11 mouse cellular contexts compared by ENCODE assay signal in the genomic region with DNA sequence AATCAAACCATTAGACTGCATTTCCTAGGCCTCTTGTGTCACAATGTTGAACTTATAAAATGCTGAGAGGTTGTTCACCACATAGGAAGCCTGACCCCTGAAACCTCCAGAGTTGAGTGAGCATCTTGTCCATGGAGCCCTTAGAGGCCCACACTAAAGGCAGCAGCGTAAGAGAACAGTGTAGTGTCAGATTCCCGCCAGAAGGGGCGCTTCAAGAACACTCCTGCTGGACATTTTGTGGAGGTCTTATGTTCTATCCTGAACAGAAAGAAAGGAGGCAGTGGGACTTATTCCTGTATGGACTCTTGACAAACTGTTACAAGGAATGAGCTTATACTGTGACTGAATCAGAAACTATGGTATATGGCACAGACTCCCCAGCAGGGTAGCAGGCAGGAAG. TPM values are rescaled to one million over a fixed set of nuclear protein-coding genes. Genes with fewer than 3 reads are reported as not detected.
DNase-seq lines count a peak whose midpoint lies in the region; ATAC-seq and TF ChIP-seq lines count a peak whose summit lies in the region.
"Had no signal": no experiment of that assay in that cellular context is flagged by ENCODE, and none has a peak within 500 bp of the region (broad histone marks: within the 10 kb centered on the region; RNA-seq: fewer than 3 reads in every experiment).

No protein-coding gene starts in this region.

- peak; percentile 47; the same call in 1 of the 2 replicates for ATAC-seq in kidney, postnatal 0 days (replicated peaks; ENCODE audit: low FRiP score, low read depth)

- peaks cover 23% of the 10 kb centered on the region for H3K36me3 ChIP-seq in kidney, postnatal 0 days (ENCODE audit: insufficient read depth, low read length)
- peaks cover 11% of the 10 kb centered on the region for H3K36me3 ChIP-seq in small intestine, adult 2 months (ENCODE audit: control insufficient read depth, insufficient read depth, low read length)

- H3K9me3 ChIP-seq in kidney, postnatal 0 days (replicated peaks; ENCODE audit: low read length): no peaks in the 10 kb centered on the region
- H3K9me3 ChIP-seq: heart, embryonic 13.5 days had no signal

- WGBS in kidney, postnatal 0 days: 43% methylated on average over 3 of the region's 3 CpGs
- 67% methylated on average over 3 of the region's 3 CpGs for WGBS in small intestine, adult 2 months

- peak; percentile 79 for TF ChIP-seq CTCF in layer of hippocampus, adult 2 months (conservative IDR thresholded peaks at IDR 0.05)
- peak; percentile 74 for TF ChIP-seq CTCF in kidney, postnatal 0 days (IDR thresholded peaks at IDR 0.05; ENCODE audit: low read depth)
- TF ChIP-seq CTCF in small intestine, adult 2 months (IDR thresholded peaks at IDR 0.05; ENCODE audit: extremely low read depth, insufficient read length, insufficient replicate concordance, low read depth, low read length): peak; percentile 23; the same call in 1 of the 2 replicates

- no peaks in the 10 kb centered on the region for H3K4me1 ChIP-seq in kidney, postnatal 0 days (replicated peaks; ENCODE audit: insufficient read depth, low read length)
- no peaks in the 10 kb centered on the region for H3K4me1 ChIP-seq in small intestine, adult 2 months (ENCODE audit: control insufficient read depth, insufficient read depth, insufficient read length, low read length)

- no peak overlapping the region for H3K9ac ChIP-seq in kidney, postnatal 0 days (ENCODE audit: low read depth, low read length)
- H3K9ac ChIP-seq: heart, embryonic 13.5 days had no signal

- H3K27me3 ChIP-seq in kidney, postnatal 0 days (ENCODE audit: insufficient read depth, low read length): no peaks in the 10 kb centered on the region
- no peaks in the 10 kb centered on the region for H3K27me3 ChIP-seq in small intestine, adult 2 months (ENCODE audit: control insufficient read depth, insufficient read depth, low read length)
- H3K27me3 ChIP-seq: heart, embryonic 13.5 days had no signal

- H3K4me2 ChIP-seq in kidney, postnatal 0 days (ENCODE audit: low read length): no peak overlapping the region
- H3K4me2 ChIP-seq: heart, embryonic 13.5 days had no signal

- H3K27ac ChIP-seq in layer of hippocampus, adult 2 months: peak overlapping the region; percentile 47; the same call in 1 of the 2 replicates
- no peak overlapping the region for H3K27ac ChIP-seq in kidney, postnatal 0 days
- H3K27ac ChIP-seq in small intestine, adult 2 months (ENCODE audit: insufficient read depth, low read depth, low read length): no peak overlapping the region
- H3K27ac ChIP-seq: heart, embryonic 13.5 days had no signal

- no peak overlapping the region for H3K4me3 ChIP-seq in layer of hippocampus, adult 2 months
- no peak overlapping the region for H3K4me3 ChIP-seq in kidney, postnatal 0 days (replicated peaks; ENCODE audit: low read depth, low read length)
- H3K4me3 ChIP-seq in small intestine, adult 2 months (ENCODE audit: low read depth, low read length): no peak overlapping the region
- H3K4me3 ChIP-seq: heart, embryonic 13.5 days; myocyte had no signal

- DNase-seq in adrenal gland, adult 2 months: peak; percentile 25
- no peak for DNase-seq in adrenal gland, adult 18-20 months (ENCODE audit: low spot score in 2 of 2)
- DNase-seq in layer of hippocampus, adult 2 months (ENCODE audit: low spot score in 2 of 2): peak in 1 of 2 experiments; percentile 44
- DNase-seq in layer of hippocampus, postnatal 25 days (ENCODE audit: extremely low spot score in 1 of 2, low spot score in 1 of 2): no peak
- DNase-seq in adrenal gland, postnatal 36 days: peak; percentile 25 to 50
- DNase-seq in kidney, postnatal 0 days (ENCODE audit: low spot score): peak; percentile 75
- no peak for DNase-seq in layer of hippocampus, adult 18-20 months (ENCODE audit: low spot score in 2 of 2)

- TF ChIP-seq POLR2A in small intestine, adult 2 months (IDR thresholded peaks at IDR 0.05; ENCODE audit: low read depth, low read length): no peak

RNA-seq across cellular contexts. Expression of gene B9d1, which starts 10.0 kb away (rescaled TPM):
- total RNA-seq in adrenal gland, adult 2 months (2021): 10 to 100 TPM; 16.4 to 21.1 TPM
- 18.1 and 19.3 TPM in 2 replicates for polyA plus RNA-seq in adrenal gland, adult 2 months (2012; rRNA removed)
- 10 to 100 TPM; 14.4 to 14.8 TPM for total RNA-seq in adrenal gland, adult 18-20 months (2021)
- 10 to 100 TPM; 47.4 to 47.9 TPM for total RNA-seq in layer of hippocampus, adult 2 months (2021)
- 10 to 100 TPM; 43.3 to 45.9 TPM for total RNA-seq in layer of hippocampus, postnatal 25 days (2021)
- total RNA-seq in adrenal gland, postnatal 36 days (2021): 10 to 100 TPM; 20.8 to 23.8 TPM
- polyA plus RNA-seq in kidney, postnatal 0 days (2015; fragmentation: Nextera tagmentation; extraction: Ambion mirVana): 32.9 and 33.8 TPM in 2 replicates
- 9.4 and 11.8 TPM in 2 replicates for polyA plus RNA-seq in small intestine, adult 2 months (2012; rRNA removed)
- 10 to 100 TPM; 37.4 to 49.3 TPM for total RNA-seq in layer of hippocampus, adult 18-20 months (2021)

RNA-seq across cellular contexts. Expression of gene Mapk7, which starts 20.7 kb away (rescaled TPM):
- total RNA-seq in adrenal gland, adult 2 months (2021): 10 to 100 TPM; 14.5 to 15.5 TPM
- polyA plus RNA-seq in adrenal gland, adult 2 months (2012; rRNA removed): 34.5 and 39.5 TPM in 2 replicates
- total RNA-seq in adrenal gland, adult 18-20 months (2021): 10 to 100 TPM; 15.3 to 16.0 TPM
- 10 to 100 TPM; 26.2 to 28.5 TPM for total RNA-seq in layer of hippocampus, adult 2 months (2021)
- 10 to 100 TPM; 26.3 to 31.3 TPM for total RNA-seq in layer of hippocampus, postnatal 25 days (2021)
- total RNA-seq in adrenal gland, postnatal 36 days (2021): 10 to 100 TPM; 14.0 to 19.4 TPM
- 30.9 and 36.3 TPM in 2 replicates for polyA plus RNA-seq in kidney, postnatal 0 days (2015; fragmentation: Nextera tagmentation; extraction: Ambion mirVana)
- 7.8 and 16.6 TPM in 2 replicates for polyA plus RNA-seq in small intestine, adult 2 months (2012; rRNA removed)
- total RNA-seq in layer of hippocampus, adult 18-20 months (2021): 10 to 100 TPM; 26.6 to 27.4 TPM

RNA-seq across cellular contexts. Expression of gene Mfap4, which starts 29.7 kb away (rescaled TPM):
- total RNA-seq in adrenal gland, adult 2 months (2021): 1 to 10 TPM; 5.5 to 6.5 TPM
- 35.5 and 39.1 TPM in 2 replicates for polyA plus RNA-seq in adrenal gland, adult 2 months (2012; rRNA removed)
- total RNA-seq in adrenal gland, adult 18-20 months (2021): 1 to 10 TPM; 4.8 to 5.6 TPM
- total RNA-seq in layer of hippocampus, adult 2 months (2021): 1 to 10 TPM; 4.8 to 5.0 TPM
- total RNA-seq in layer of hippocampus, postnatal 25 days (2021): 1 to 10 TPM; 5.7 to 6.3 TPM
- 10 to 100 TPM in 1 of 2 experiments, 1 to 10 TPM in 1; 7.8 to 10.9 TPM for total RNA-seq in adrenal gland, postnatal 36 days (2021)
- polyA plus RNA-seq in kidney, postnatal 0 days (2015; fragmentation: Nextera tagmentation; extraction: Ambion mirVana): 100 and 114 TPM in 2 replicates
- polyA plus RNA-seq in small intestine, adult 2 months (2012; rRNA removed): 27.6 and 43.0 TPM in 2 replicates
- total RNA-seq in layer of hippocampus, adult 18-20 months (2021): 1 to 10 TPM; 4.3 to 4.8 TPM
- polyA plus RNA-seq: C2C12 had no signal

Comparison
In these comparisons a context has a peak if more than half of its experiments do, and no peak if none do; other contexts are left out.
1. DNase-seq: peak in adrenal gland, adult 2 months (single experiment), adrenal gland, postnatal 36 days (2 of 2) and kidney, postnatal 0 days (single experiment); none in adrenal gland, adult 18-20 months (0 of 2), layer of hippocampus, postnatal 25 days (0 of 2) and layer of hippocampus, adult 18-20 months (0 of 2).
2. CTCF ChIP-seq: peak in every context shown above with its lines; median percentile 79 in layer of hippocampus, adult 2 months; 74 in kidney, postnatal 0 days; 23 in small intestine, adult 2 months.